ENCODE assay signal across 25 mouse cellular contexts in genomic region chr8:107613411-107613810, GRCm38 (mm10).
"Had no signal": no experiment of that assay in that cellular context is flagged by ENCODE, and none has a peak within 500 bp of the region (broad histone marks: within the 10 kb centered on the region; RNA-seq: fewer than 3 reads in every experiment).

No protein-coding gene starts in this region.

- H3K36me3 ChIP-seq: heart, embryonic 13.5 days; heart, embryonic 15.5 days; hindbrain, embryonic 13.5 days; hindbrain, embryonic 15.5 days; kidney, embryonic 15.5 days; limb, embryonic 15.5 days; liver, embryonic 12.5 days had no signal

- H3K9ac ChIP-seq: heart, embryonic 13.5 days; heart, embryonic 15.5 days; hindbrain, embryonic 13.5 days; hindbrain, embryonic 15.5 days; kidney, embryonic 15.5 days; limb, embryonic 15.5 days; liver, embryonic 12.5 days; liver, embryonic 14.5 days had no signal

- H3K4me3 ChIP-seq: heart, embryonic 13.5 days; heart, embryonic 15.5 days; hindbrain, embryonic 13.5 days; hindbrain, embryonic 15.5 days; kidney, embryonic 15.5 days; left cerebral cortex, adult 2 months; limb, embryonic 15.5 days; liver, embryonic 12.5 days had no signal

- H3K27me3 ChIP-seq: heart, embryonic 13.5 days; heart, embryonic 15.5 days; kidney, embryonic 15.5 days; limb, embryonic 15.5 days; liver, embryonic 12.5 days had no signal

- ATAC-seq: forebrain, embryonic 16.5 days; hindbrain, postnatal 0 days; intestine, embryonic 16.5 days; liver, embryonic 12.5 days had no signal

- H3K4me2 ChIP-seq: heart, embryonic 11.5 days; heart, embryonic 13.5 days; heart, embryonic 15.5 days; hindbrain, embryonic 13.5 days; hindbrain, embryonic 15.5 days; kidney, embryonic 15.5 days; limb, embryonic 15.5 days; liver, embryonic 12.5 days had no signal

- H3K4me1 ChIP-seq: heart, embryonic 13.5 days; kidney, embryonic 15.5 days; liver, embryonic 12.5 days had no signal

- H3K27ac ChIP-seq: heart, embryonic 13.5 days; heart, embryonic 15.5 days; hindbrain, embryonic 13.5 days; hindbrain, embryonic 15.5 days; hindbrain, postnatal 0 days; kidney, embryonic 15.5 days; kidney, postnatal 0 days; left cerebral cortex, adult 2 months; limb, embryonic 15.5 days; liver, embryonic 12.5 days; liver, embryonic 14.5 days had no signal

- DNase-seq: gastrocnemius, postnatal 14 days; gastrocnemius, postnatal 36 days; heart, adult 18-20 months; heart, postnatal 14 days; kidney, adult 11 months; kidney, adult 2 months; kidney, adult 9 months; kidney, postnatal 14 days; kidney, postnatal 36 days; layer of hippocampus, adult 9-11 months; left cerebral cortex, postnatal 4 days had no signal

- H3K9me3 ChIP-seq: heart, embryonic 13.5 days; heart, embryonic 15.5 days; hindbrain, embryonic 13.5 days; hindbrain, embryonic 15.5 days; kidney, embryonic 15.5 days; limb, embryonic 15.5 days; liver, embryonic 12.5 days had no signal
